Comparison of ENCODE assay signal across 28 mouse cellular contexts in genomic region chr11:90100161-90100560, GRCm38 (mm10).
A peak's percentile ranks its signal among the peaks of the same experiment; 100 is the strongest.
DNase-seq lines count a peak whose midpoint lies in the region; ATAC-seq and TF ChIP-seq lines count a peak whose summit lies in the region.
"Had no signal": no experiment of that assay in that cellular context is flagged by ENCODE, and none has a peak within 500 bp of the region (broad histone marks: within the 10 kb centered on the region; RNA-seq: fewer than 3 reads in every experiment).

No protein-coding gene starts in this region.

- no peak for TF ChIP-seq EP300 in lung, postnatal 0 days (IDR thresholded peaks at IDR 0.05)

- H3K9ac ChIP-seq in lung, postnatal 0 days (replicated peaks; ENCODE audit: low read depth), result no peak overlapping the region
- H3K9ac ChIP-seq: embryonic facial prominence, embryonic 13.5 days; forebrain, embryonic 13.5 days; heart, embryonic 13.5 days; hindbrain, embryonic 13.5 days; intestine, embryonic 15.5 days had no signal

- intact Hi-C loops in gastrocnemius, adult 2 months (cut with DNase I), result loop anchor here (2.0 kb wide), 1 partner anchor 53 kb away; no protein-coding TSS in a partner anchor

- peak overlapping the region; percentile 80; the same call in 1 of the 2 replicates for H3K27ac ChIP-seq in gastrocnemius, adult 2 months
- H3K27ac ChIP-seq in heart, embryonic 10.5 days, result peak overlapping the region; percentile 71
- H3K27ac ChIP-seq in lung, postnatal 0 days (ENCODE audit: low read length), result peak overlapping the region; percentile 54; the same call in 1 of the 2 replicates
- H3K27ac ChIP-seq in embryonic facial prominence, embryonic 10.5 days (replicated peaks), result peak overlapping the region; percentile 21; the same call in 1 of the 2 replicates
- H3K27ac ChIP-seq: embryonic facial prominence, embryonic 13.5 days; forebrain, embryonic 13.5 days; hindbrain, embryonic 10.5 days; hindbrain, embryonic 13.5 days; intestine, embryonic 15.5 days had no signal

- H3K27me3 ChIP-seq in heart, embryonic 10.5 days (ENCODE audit: insufficient read depth, poor library complexity, severe bottlenecking), result no peaks in the 10 kb centered on the region; the same call in 1 of the 2 replicates
- no peaks in the 10 kb centered on the region for H3K27me3 ChIP-seq in lung, postnatal 0 days (replicated peaks; ENCODE audit: insufficient read depth, low read length)
- H3K27me3 ChIP-seq in embryonic facial prominence, embryonic 10.5 days (replicated peaks; ENCODE audit: low read depth, poor library complexity, severe bottlenecking), result no peaks in the 10 kb centered on the region
- H3K27me3 ChIP-seq: CH12.LX; embryonic facial prominence, embryonic 13.5 days; forebrain, embryonic 13.5 days; heart, embryonic 13.5 days; hindbrain, embryonic 13.5 days; intestine, embryonic 15.5 days had no signal

- no peak overlapping the region for H3K4me3 ChIP-seq in gastrocnemius, adult 2 months
- H3K4me3 ChIP-seq in heart, embryonic 10.5 days, result no peak overlapping the region
- no peak overlapping the region for H3K4me3 ChIP-seq in lung, postnatal 0 days (ENCODE audit: low read depth, low read length)
- no peak overlapping the region for H3K4me3 ChIP-seq in embryonic facial prominence, embryonic 10.5 days
- H3K4me3 ChIP-seq: embryonic facial prominence, embryonic 13.5 days; erythroblast, embryonic 14.5 days; forebrain, embryonic 13.5 days; heart, embryonic 13.5 days; hindbrain, embryonic 10.5 days; hindbrain, embryonic 13.5 days; intestine, embryonic 15.5 days had no signal

- DNase-seq in gastrocnemius, adult 2 months, result no peak
- no peak for DNase-seq in gastrocnemius, adult 18-20 months (ENCODE audit: low spot score)
- no peak for DNase-seq in heart, embryonic 10.5 days (ENCODE audit: low spot score)
- no peak for DNase-seq in heart, adult 9 months (ENCODE audit: low spot score in 2 of 2)
- DNase-seq in lung, postnatal 0 days (ENCODE audit: low spot score), result no peak
- DNase-seq in lung, postnatal 4 days, result no peak
- no peak for DNase-seq in embryonic facial prominence, embryonic 10.5 days (ENCODE audit: low spot score)
- DNase-seq: adrenal gland, postnatal 14 days; B cell, adult 2 months; cerebellum, adult 11 months; cerebellum, adult 2 months; cerebellum, adult 9-11 months; cerebellum, postnatal 25 days; gastrocnemius, postnatal 10 days; gastrocnemius, postnatal 36 days; kidney, adult 11 months had no signal

- no peak for ATAC-seq in lung, postnatal 0 days
- ATAC-seq: forebrain, embryonic 13.5 days; forebrain, embryonic 16.5 days; hindbrain, embryonic 16.5 days; intestine, embryonic 15.5 days; Patski had no signal

- H3K9me3 ChIP-seq in heart, embryonic 10.5 days, result no peaks in the 10 kb centered on the region
- no peaks in the 10 kb centered on the region for H3K9me3 ChIP-seq in lung, postnatal 0 days (ENCODE audit: low read length)
- no peaks in the 10 kb centered on the region for H3K9me3 ChIP-seq in embryonic facial prominence, embryonic 10.5 days
- H3K9me3 ChIP-seq: embryonic facial prominence, embryonic 13.5 days; forebrain, embryonic 13.5 days; heart, embryonic 13.5 days; hindbrain, embryonic 10.5 days; hindbrain, embryonic 13.5 days; intestine, embryonic 15.5 days had no signal

- H3K4me2 ChIP-seq in lung, postnatal 0 days (replicated peaks; ENCODE audit: low read depth, low read length), result no peak overlapping the region
- H3K4me2 ChIP-seq: embryonic facial prominence, embryonic 13.5 days; forebrain, embryonic 13.5 days; heart, embryonic 13.5 days; hindbrain, embryonic 13.5 days; intestine, embryonic 15.5 days had no signal

- WGBS in heart, embryonic 10.5 days, result 80% methylated on average over 2 of the region's 2 CpGs
- WGBS in lung, postnatal 0 days, result 75% methylated on average over 2 of the region's 2 CpGs
- WGBS in embryonic facial prominence, embryonic 10.5 days, result 93% methylated on average over 2 of the region's 2 CpGs

- no peak for TF ChIP-seq CTCF in gastrocnemius, adult 2 months (IDR thresholded peaks at IDR 0.05)
- no peak for TF ChIP-seq CTCF in lung, postnatal 0 days (IDR thresholded peaks at IDR 0.05)

- no peaks in the 10 kb centered on the region for H3K36me3 ChIP-seq in heart, embryonic 10.5 days
- H3K36me3 ChIP-seq in lung, postnatal 0 days (ENCODE audit: insufficient read depth, low read length), result no peaks in the 10 kb centered on the region
- H3K36me3 ChIP-seq in embryonic facial prominence, embryonic 10.5 days (replicated peaks), result no peaks in the 10 kb centered on the region
- H3K36me3 ChIP-seq: embryonic facial prominence, embryonic 13.5 days; G1E; heart, embryonic 13.5 days; hindbrain, embryonic 10.5 days; hindbrain, embryonic 13.5 days; intestine, embryonic 15.5 days had no signal

- H3K4me1 ChIP-seq in heart, embryonic 10.5 days, result peaks cover 34% of the 10 kb centered on the region
- peaks cover 8% of the 10 kb centered on the region; the same call in 1 of the 2 replicates for H3K4me1 ChIP-seq in lung, postnatal 0 days (ENCODE audit: insufficient read depth, low read depth, low read length)
- H3K4me1 ChIP-seq in embryonic facial prominence, embryonic 10.5 days, result peaks cover 38% of the 10 kb centered on the region
- H3K4me1 ChIP-seq: forebrain, embryonic 13.5 days; hindbrain, embryonic 13.5 days had no signal

Comparison
In these comparisons a context has a peak if more than half of its experiments do, and no peak if none do; other contexts are left out.
1. H3K27ac ChIP-seq: peak in every context shown above with its lines; median percentile 80 in gastrocnemius, adult 2 months; 71 in heart, embryonic 10.5 days; 54 in lung, postnatal 0 days; 21 in embryonic facial prominence, embryonic 10.5 days.